Mouse (Mus musculus) lung, adult 2 months (tissue): ENCODE measurements around the gene Scarb1.

Experiments
- CTCF ChIP-seq: fragments of 200-500 bp; IDR thresholded peaks from 2 replicates; pipeline ENCODE4 v1.5.1; 2011; ENCODE audit warnings: mild to moderate bottlenecking, low read length, control low read depth; ENCODE audit not compliant: insufficient read depth
- POLR2A ChIP-seq: fragments of 200-500 bp; IDR thresholded peaks from 2 replicates; pipeline ENCODE4 v1.6.1; 2011; ENCODE audit warnings: low read depth, mild to moderate bottlenecking, control low read depth, low read length, borderline replicate concordance; ENCODE audit errors: extremely low read depth

DNA sequence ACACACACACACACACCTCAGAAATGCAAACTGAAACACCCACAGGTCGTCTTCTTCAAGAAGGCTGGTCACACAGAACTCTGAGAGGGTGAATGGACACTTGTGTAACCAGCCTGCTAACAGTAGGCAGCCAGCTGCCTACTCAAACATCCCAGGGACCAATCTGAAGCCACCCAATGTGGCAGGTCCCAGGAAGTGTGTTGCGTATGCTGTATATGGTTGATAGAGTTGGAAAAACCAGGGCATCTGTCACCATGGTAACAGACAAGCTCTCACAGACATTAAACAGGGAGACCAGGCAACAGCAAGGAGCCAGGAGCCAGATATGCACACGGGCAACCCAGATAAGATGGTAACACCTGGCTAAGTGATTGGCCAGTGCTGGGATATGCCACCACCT, 19.1 kb downstream of the Scarb1 start:
- TF ChIP-seq CTCF (no peak), POLR2A (no peak)
